Mouse (Mus musculus) testis, adult 2 months (tissue): ENCODE measurements at regions not wholly inside any gene's neighbourhood (a gene's known extent, or its start where the extent isn't known, plus 50 kb on each side); places are given as distances from the start of the nearest gene placed in this dataset.
A peak's percentile ranks its signal among the peaks of the same experiment; 100 is the strongest.

Source experiments
- H3K27ac ChIP-seq: fragments of 200-500 bp; 2 replicates; pipeline ENCODE4 v1.5.1; 2012; ENCODE audit warnings: low read depth, low read length; ENCODE audit not compliant: control insufficient read depth, insufficient read depth
- H3K27me3 ChIP-seq: fragments of 200-500 bp; 2 replicates; pipeline ENCODE4 v1.6.1; 2012; ENCODE audit warnings: mild to moderate bottlenecking, low read length, moderate library complexity; ENCODE audit not compliant: control insufficient read depth, insufficient read depth
- H3K36me3 ChIP-seq: fragments of 200-500 bp; 2 replicates; pipeline ENCODE4 v1.6.1; 2012; ENCODE audit warnings: mild to moderate bottlenecking, low read length; ENCODE audit not compliant: control insufficient read depth, insufficient read depth
- H3K4me1 ChIP-seq: fragments of 200-500 bp; 2 replicates; pipeline ENCODE4 v1.6.1; 2012; ENCODE audit warnings: low read length; ENCODE audit not compliant: control insufficient read depth, insufficient read depth
- H3K4me3 ChIP-seq: fragments of 200-500 bp; 2 replicates; pipeline ENCODE4 v1.5.1; 2012; ENCODE audit warnings: low read depth, mild to moderate bottlenecking, low read length, moderate library complexity, mixed read lengths; ENCODE audit not compliant: control insufficient read depth
- CTCF ChIP-seq: fragments of 200-500 bp; IDR thresholded peaks from 2 replicates; pipeline ENCODE4 v1.5.1; 2012; ENCODE audit warnings: low read depth, mild to moderate bottlenecking, inconsistent platforms, low read length, moderate library complexity; ENCODE audit not compliant: control insufficient read depth, insufficient read depth, insufficient replicate concordance
- POLR2A ChIP-seq: fragments of 200-500 bp; IDR thresholded peaks from 2 replicates; pipeline ENCODE4 v1.6.1; 2012; ENCODE audit warnings: low read depth, mild to moderate bottlenecking, inconsistent platforms, low read length, moderate library complexity; ENCODE audit not compliant: control insufficient read depth

- H3K27ac ChIP-seq, result no peak overlapping the region
- no peak overlapping the region for H3K4me3 ChIP-seq
- no peak for TF ChIP-seq CTCF
- no peak for TF ChIP-seq POLR2A
- H3K4me1 ChIP-seq, result no peaks in the 10 kb centered on the region
- H3K27me3 ChIP-seq, result no peaks in the 10 kb centered on the region
- no peaks in the 10 kb centered on the region for H3K36me3 ChIP-seq
Measured at GRCm38 (mm10) chr1:154255971-154256370, 55.0 kb downstream of the Zfp648 start.

- no peaks in the 10 kb centered on the region for H3K4me1 ChIP-seq
- H3K27ac ChIP-seq, result no peak overlapping the region
- no peak overlapping the region; the same call in 1 of the 2 replicates for H3K4me3 ChIP-seq
- TF ChIP-seq CTCF (no peak), POLR2A (no peak)
- H3K27me3 ChIP-seq, result no peaks in the 10 kb centered on the region
- no peaks in the 10 kb centered on the region for H3K36me3 ChIP-seq
Measured at GRCm38 (mm10) chr1:154256811-154257210, 55.8 kb downstream of the Zfp648 start.

GRCm38 (mm10) chr1:154258511-154258910 lies 57.5 kb downstream of the Zfp648 start:
- H3K4me1 ChIP-seq, result no peaks in the 10 kb centered on the region
- TF ChIP-seq CTCF, result no peak
- no peak overlapping the region for H3K27ac ChIP-seq
- H3K27me3 ChIP-seq, result no peaks in the 10 kb centered on the region
- H3K36me3 ChIP-seq, result no peaks in the 10 kb centered on the region
- H3K4me3 ChIP-seq, result no peak overlapping the region

GRCm38 (mm10) chr1:154260393-154260792 lies 59.4 kb downstream of the Zfp648 start:
- H3K4me1 ChIP-seq, result no peaks in the 10 kb centered on the region
- H3K36me3 ChIP-seq, result no peaks in the 10 kb centered on the region
- TF ChIP-seq CTCF, result no peak
- no peak for TF ChIP-seq POLR2A
- no peaks in the 10 kb centered on the region for H3K27me3 ChIP-seq
- H3K4me3 ChIP-seq, result no peak overlapping the region
- no peak overlapping the region for H3K27ac ChIP-seq

- no peaks in the 10 kb centered on the region for H3K36me3 ChIP-seq
- no peaks in the 10 kb centered on the region for H3K27me3 ChIP-seq
- peak; percentile 93; the same call in 1 of the 2 replicates for TF ChIP-seq CTCF
- TF ChIP-seq POLR2A, result no peak
- no peak overlapping the region for H3K27ac ChIP-seq
- no peak overlapping the region for H3K4me3 ChIP-seq
- H3K4me1 ChIP-seq, result no peaks in the 10 kb centered on the region
Measured at GRCm38 (mm10) chr1:154281438-154281837, 80.5 kb downstream of the Zfp648 start.

- no peak for TF ChIP-seq CTCF
- TF ChIP-seq POLR2A, result no peak
- no peaks in the 10 kb centered on the region for H3K36me3 ChIP-seq
- H3K27me3 ChIP-seq, result no peaks in the 10 kb centered on the region
- H3K27ac ChIP-seq, result no peak overlapping the region
- H3K4me1 ChIP-seq, result no peaks in the 10 kb centered on the region
- H3K4me3 ChIP-seq, result no peak overlapping the region
Measured at GRCm38 (mm10) chr1:154286080-154286479, 85.1 kb downstream of the Zfp648 start.

- H3K4me1 ChIP-seq, result no peaks in the 10 kb centered on the region
- no peak for TF ChIP-seq CTCF
- no peak for TF ChIP-seq POLR2A
- no peaks in the 10 kb centered on the region for H3K27me3 ChIP-seq
- H3K27ac ChIP-seq, result no peak overlapping the region
- no peak overlapping the region for H3K4me3 ChIP-seq
- H3K36me3 ChIP-seq, result no peaks in the 10 kb centered on the region
Measured at GRCm38 (mm10) chr1:154292729-154293128, 91.7 kb downstream of the Zfp648 start.

GRCm38 (mm10) chr1:154296080-154296479 lies 95.1 kb downstream of the Zfp648 start:
- H3K4me1 ChIP-seq, result no peaks in the 10 kb centered on the region
- no peak overlapping the region for H3K4me3 ChIP-seq
- no peaks in the 10 kb centered on the region for H3K27me3 ChIP-seq
- no peaks in the 10 kb centered on the region for H3K36me3 ChIP-seq
- H3K27ac ChIP-seq, result no peak overlapping the region
- no peak for TF ChIP-seq CTCF
- no peak for TF ChIP-seq POLR2A
